Mouse (Mus musculus): ENCODE data around the gene Gp6.

DNA sequence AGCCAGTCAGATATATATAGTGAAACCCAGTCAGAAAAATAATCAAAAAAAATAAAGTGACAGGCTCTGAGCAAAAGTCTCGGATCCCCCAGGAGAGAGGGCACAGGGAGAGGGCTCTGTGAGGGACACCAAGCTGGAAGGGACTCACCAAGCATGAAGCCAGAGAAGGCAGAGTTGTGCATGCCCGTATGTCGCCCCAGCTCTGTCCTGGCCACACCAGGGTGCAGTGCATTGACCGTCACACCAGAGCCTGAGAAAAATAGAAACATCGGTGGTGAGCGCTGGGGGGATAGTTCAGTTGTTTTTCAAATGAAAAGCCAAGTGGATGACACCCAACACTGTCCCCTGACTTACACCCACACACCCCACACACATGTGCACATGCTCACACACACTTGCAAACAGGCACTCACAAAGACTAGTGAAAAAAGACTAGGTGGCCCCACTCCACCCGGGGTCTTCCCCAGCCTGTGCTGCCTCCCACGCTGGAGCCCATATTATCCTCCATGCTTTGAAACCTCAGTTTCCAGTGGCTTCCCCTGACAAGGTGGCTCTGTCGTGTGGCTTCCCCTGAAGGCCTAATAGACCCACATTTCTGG is 32.8 kb upstream of the Gp6 start:
- no peak for TF ChIP-seq CTCF (IDR thresholded peaks at IDR 0.05; ENCODE audit: low read depth, low read length)
- no peak for TF ChIP-seq POLR2A (IDR thresholded peaks at IDR 0.05; ENCODE audit: extremely low read depth, insufficient read depth, low read length)

Measured in liver, adult 2 months (tissue).